Mouse (Mus musculus) midbrain, embryonic 16.5 days (tissue): ENCODE measurements around the gene Dchs2. TPM values are rescaled to one million over a fixed set of nuclear protein-coding genes. Genes with fewer than 3 reads are reported as not detected.

Experiments used
- ATAC-seq: fragments of 200-750 bp; cut with Nextera tagmentation; 2 replicates; pipeline ENCODE4 v1.8.0; 2017; ENCODE audit warnings: moderate TSS enrichment
- H3K27ac ChIP-seq: fragments of 300-500 bp; sonication (generic); 2 replicates; pipeline ENCODE4 v1.5.1; 2014; ENCODE audit warnings: mild to moderate bottlenecking, low read length, mixed read lengths
- H3K27me3 ChIP-seq: fragments of 300-500 bp; sonication (generic); 2 replicates; pipeline ENCODE4 v1.6.1; 2014; ENCODE audit warnings: low read depth, low read length, mixed read lengths; ENCODE audit not compliant: control insufficient read depth, insufficient read depth
- H3K36me3 ChIP-seq: fragments of 300-500 bp; sonication (generic); 2 replicates; pipeline ENCODE4 v1.6.1; 2014; ENCODE audit warnings: mild to moderate bottlenecking, low read length, moderate library complexity, mixed read lengths; ENCODE audit not compliant: control insufficient read depth, insufficient read depth
- H3K4me1 ChIP-seq: fragments of 300-500 bp; sonication (generic); 2 replicates; pipeline ENCODE4 v1.6.1; 2014; ENCODE audit warnings: mild to moderate bottlenecking, low read length, mixed read lengths; ENCODE audit not compliant: control insufficient read depth, insufficient read depth
- H3K4me2 ChIP-seq: fragments of 300-500 bp; sonication (generic); 2 replicates; pipeline ENCODE4 v1.6.1; 2014; ENCODE audit warnings: mild to moderate bottlenecking, low read length, mixed read lengths
- H3K4me3 ChIP-seq: fragments of 300-500 bp; sonication (generic); 2 replicates; pipeline ENCODE4 v1.5.1; 2014; ENCODE audit warnings: low read depth, mild to moderate bottlenecking, low read length, moderate library complexity, mixed read lengths
- H3K9ac ChIP-seq: fragments of 300-500 bp; sonication (generic); 2 replicates; pipeline ENCODE4 v1.6.1; 2014; ENCODE audit warnings: low read depth, low read length, mixed read lengths
- H3K9me3 ChIP-seq: fragments of 300-500 bp; sonication (generic); replicated peaks from 2 replicates; pipeline ENCODE4 v1.6.1; 2014; ENCODE audit warnings: mild to moderate bottlenecking, low read length, mixed read lengths; ENCODE audit not compliant: control insufficient read depth, poor library complexity, severe bottlenecking
- WGBS: fragments of 180-500 bp; shearing (Covaris S2); extraction: QIAGEN DNeasy Blood & Tissue Kit; methylation state at CpG from one replicate; pipeline ENCODE4 v1.1.7; 2014; 5-methylcytosine and 5-hydroxymethylcytosine counted together
- polyA plus RNA-seq: library from polyadenylated mRNA; unstranded; fragments of >200 nt; fragmentation: Nextera tagmentation; extraction: Ambion mirVana; gene quantifications from 2 replicates; pipeline ENCODE4 v1.2.1, GENCODE M21; 2015

Gene Dchs2
- polyA plus RNA-seq, 1 experiment from 2014 or later, result 0.69 TPM

GRCm38 (mm10) chr3:83250001-83250545 is 122.3 kb downstream of the Dchs2 start:
- Histone ChIP-seq H3K36me3 (no peaks in the 10 kb centered on the region), H3K4me2 (no peak overlapping the region), H3K27ac (no peak overlapping the region), H3K9ac (no peak overlapping the region), H3K27me3 (no peaks in the 10 kb centered on the region), H3K4me3 (no peak overlapping the region), H3K4me1 (no peaks in the 10 kb centered on the region), H3K9me3 (no peaks in the 10 kb centered on the region)
- WGBS, result 89% methylated on average over 4 of the region's 4 CpGs
- no peak for ATAC-seq

- Histone ChIP-seq H3K9ac (no peak overlapping the region), H3K9me3 (no peaks in the 10 kb centered on the region), H3K27me3 (no peaks in the 10 kb centered on the region), H3K4me3 (no peak overlapping the region), H3K36me3 (no peaks in the 10 kb centered on the region), H3K4me2 (no peak overlapping the region), H3K27ac (no peak overlapping the region), H3K4me1 (no peaks in the 10 kb centered on the region)
- 87% methylated on average over 7 of the region's 7 CpGs for WGBS
- no peak for ATAC-seq
These were observed 124.2 kb downstream of the Dchs2 start for GRCm38 (mm10) chr3:83251899-83252298.

GRCm38 (mm10) chr3:83259421-83259820 is 131.7 kb downstream of the Dchs2 start:
- no peaks in the 10 kb centered on the region for H3K27me3 ChIP-seq
- ATAC-seq, result no peak
- 73% methylated on average over 4 of the region's 4 CpGs for WGBS
- no peak overlapping the region for H3K4me2 ChIP-seq
- no peak overlapping the region for H3K9ac ChIP-seq
- H3K36me3 ChIP-seq, result no peaks in the 10 kb centered on the region
- no peaks in the 10 kb centered on the region for H3K9me3 ChIP-seq
- H3K27ac ChIP-seq, result no peak overlapping the region
- no peak overlapping the region for H3K4me3 ChIP-seq
- H3K4me1 ChIP-seq, result no peaks in the 10 kb centered on the region

- 90% methylated on average over 4 of the region's 4 CpGs for WGBS
- ATAC-seq, result no peak
- Histone ChIP-seq H3K4me2 (no peak overlapping the region), H3K9ac (no peak overlapping the region), H3K4me3 (no peak overlapping the region), H3K27me3 (no peaks in the 10 kb centered on the region), H3K4me1 (no peaks in the 10 kb centered on the region), H3K27ac (no peak overlapping the region), H3K9me3 (no peaks in the 10 kb centered on the region), H3K36me3 (no peaks in the 10 kb centered on the region)
These were observed 138.3 kb downstream of the Dchs2 start for GRCm38 (mm10) chr3:83266009-83266408.

- Histone ChIP-seq H3K4me1 (peaks cover 3% of the 10 kb centered on the region; the same call in 1 of the 2 replicates), H3K9ac (no peak overlapping the region), H3K36me3 (no peaks in the 10 kb centered on the region), H3K27ac (no peak overlapping the region), H3K9me3 (no peaks in the 10 kb centered on the region), H3K27me3 (no peaks in the 10 kb centered on the region), H3K4me3 (no peak overlapping the region), H3K4me2 (no peak overlapping the region)
- ATAC-seq, result no peak
- 88% methylated on average over 14 of the region's 14 CpGs for WGBS
These were observed 142.5 kb downstream of the Dchs2 start for GRCm38 (mm10) chr3:83270228-83270627.

- Histone ChIP-seq H3K36me3 (no peaks in the 10 kb centered on the region), H3K4me2 (no peak overlapping the region), H3K4me1 (peaks cover 3% of the 10 kb centered on the region; the same call in 1 of the 2 replicates), H3K9ac (no peak overlapping the region), H3K27ac (no peak overlapping the region), H3K4me3 (no peak overlapping the region), H3K9me3 (no peaks in the 10 kb centered on the region), H3K27me3 (no peaks in the 10 kb centered on the region)
- WGBS, result 63% methylated on average over 9 of the region's 9 CpGs
- ATAC-seq, result no peak
These were observed 143.2 kb downstream of the Dchs2 start for GRCm38 (mm10) chr3:83270982-83271381.

GRCm38 (mm10) chr3:83273555-83274244 is 146.0 kb downstream of the Dchs2 start:
- 34% methylated on average over 19 of the region's 19 CpGs for WGBS
- ATAC-seq, result peak; percentile 88
- Histone ChIP-seq H3K4me1 (peaks cover 3% of the 10 kb centered on the region; the same call in 1 of the 2 replicates), H3K9me3 (no peaks in the 10 kb centered on the region), H3K36me3 (no peaks in the 10 kb centered on the region), H3K4me3 (peak overlapping the region; percentile 21), H3K9ac (peak overlapping the region; percentile 38; the same call in 1 of the 2 replicates), H3K4me2 (peak overlapping the region; percentile 56), H3K27me3 (no peaks in the 10 kb centered on the region), H3K27ac (no peak overlapping the region)

- Histone ChIP-seq H3K4me2 (no peak overlapping the region), H3K27me3 (no peaks in the 10 kb centered on the region), H3K9me3 (no peaks in the 10 kb centered on the region), H3K36me3 (no peaks in the 10 kb centered on the region), H3K27ac (no peak overlapping the region), H3K4me1 (peaks cover 3% of the 10 kb centered on the region; the same call in 1 of the 2 replicates), H3K9ac (no peak overlapping the region), H3K4me3 (no peak overlapping the region)
- no peak for ATAC-seq
- WGBS, result 75% methylated on average over 5 of the region's 5 CpGs
These were observed 148.0 kb downstream of the Dchs2 start for GRCm38 (mm10) chr3:83275703-83276102.

GRCm38 (mm10) chr3:83283882-83284281 is 156.1 kb downstream of the Dchs2 start:
- Histone ChIP-seq H3K36me3 (no peaks in the 10 kb centered on the region), H3K27ac (no peak overlapping the region), H3K9ac (no peak overlapping the region), H3K4me3 (no peak overlapping the region), H3K27me3 (no peaks in the 10 kb centered on the region), H3K9me3 (no peaks in the 10 kb centered on the region), H3K4me1 (no peaks in the 10 kb centered on the region), H3K4me2 (no peak overlapping the region)
- ATAC-seq, result no peak
- WGBS, result 78% methylated on average over 1 of the region's 1 CpGs
